Mouse (Mus musculus) olfactory bulb, adult 2 months (tissue): ENCODE data around the gene Rpl10a.

Source experiments
- CTCF ChIP-seq: fragments of 200-500 bp; IDR thresholded peaks from 2 replicates; pipeline ENCODE4 v1.5.1; 2012; ENCODE audit warnings: low read depth, mild to moderate bottlenecking, low read length, moderate library complexity; ENCODE audit not compliant: insufficient read depth
- POLR2A ChIP-seq: fragments of 200-500 bp; IDR thresholded peaks from 2 replicates; pipeline ENCODE4 v1.6.1; 2012; ENCODE audit warnings: mild to moderate bottlenecking, low read depth, low read length, moderate library complexity; ENCODE audit not compliant: insufficient read depth

DNA sequence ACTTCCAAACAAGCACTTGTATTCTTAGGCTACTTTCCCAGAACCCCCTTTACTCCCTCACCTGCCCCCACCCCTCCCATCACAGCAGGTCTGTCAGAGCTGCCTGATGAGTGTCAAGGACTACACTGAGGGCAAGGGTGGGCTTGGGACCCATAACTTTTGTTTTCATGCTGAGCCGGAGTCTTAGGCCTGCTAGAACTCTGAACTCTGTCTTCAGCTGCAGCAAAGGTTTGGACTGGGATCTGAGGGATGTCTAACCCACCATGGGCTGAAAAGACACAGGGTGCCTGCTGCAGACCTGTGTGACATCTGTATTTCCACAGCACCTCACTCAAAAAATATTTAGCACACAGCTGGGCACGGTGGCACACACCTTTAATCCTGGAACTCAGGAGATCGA lies 1.3 kb upstream of the Rpl10a start:
- TF ChIP-seq POLR2A (no peak), CTCF (no peak)
